Mouse (Mus musculus) heart, embryonic 10.5 days (tissue): Measurements from ENCODE around the gene Spem1. TPM values are rescaled to one million over a fixed set of nuclear protein-coding genes. Genes with fewer than 3 reads are reported as not detected.
"Not testable (repeated sequence)": the region's sequence is repeated elsewhere in the genome, so short reads cannot be mapped to it uniquely, and the experiment has no call there.

Source experiments
- DNase-seq: peaks from one replicate; pipeline ENCODE4 v3.0.0-alpha.2; 2017; ENCODE audit warnings: low spot score
- H3K27ac ChIP-seq: fragments of 300-500 bp; sonication (generic); 2 replicates; pipeline ENCODE4 v1.5.1; 2016; ENCODE audit warnings: mild to moderate bottlenecking
- H3K27me3 ChIP-seq: fragments of 300-500 bp; sonication (generic); 2 replicates; pipeline ENCODE4 v1.6.1; 2016; ENCODE audit warnings: mild to moderate bottlenecking; ENCODE audit not compliant: poor library complexity, insufficient read depth, severe bottlenecking
- H3K36me3 ChIP-seq: fragments of 300-500 bp; sonication (generic); 2 replicates; pipeline ENCODE4 v1.6.1; 2016; ENCODE audit warnings: mild to moderate bottlenecking, moderate library complexity
- H3K4me1 ChIP-seq: fragments of 300-500 bp; sonication (generic); 2 replicates; pipeline ENCODE4 v1.6.1; 2016; ENCODE audit warnings: mild to moderate bottlenecking
- H3K4me3 ChIP-seq: fragments of 300-500 bp; sonication (generic); 2 replicates; pipeline ENCODE4 v1.5.1; 2016; ENCODE audit warnings: mild to moderate bottlenecking, moderate library complexity
- H3K9me3 ChIP-seq: fragments of 300-500 bp; sonication (generic); 2 replicates; pipeline ENCODE4 v1.6.1; 2016; ENCODE audit warnings: mild to moderate bottlenecking, moderate library complexity
- WGBS: fragments of 180-500 bp; shearing (Covaris S2); methylation state at CpG from one replicate; pipeline ENCODE4 v1.1.7; 2016; 5-methylcytosine and 5-hydroxymethylcytosine counted together
- polyA plus RNA-seq: library from polyadenylated mRNA; unstranded; fragments of >200 nt; fragmentation: Nextera tagmentation; extraction: Ambion mirVana; gene quantifications from 2 replicates; pipeline ENCODE4 v1.2.1, GENCODE M21; 2016

Gene Spem1
- not detected in 2 replicates for polyA plus RNA-seq

- 80% methylated on average over 3 of the region's 3 CpGs for WGBS
- no peaks in the 10 kb centered on the region for H3K4me1 ChIP-seq
- no peak within 1 kb of the TSS for H3K27ac ChIP-seq
- DNase-seq = no peak
- H3K27me3 ChIP-seq = peaks cover 11% of the 10 kb centered on the region; the same call in 1 of the 2 replicates
- no peak within 1 kb of the TSS for H3K4me3 ChIP-seq
- peaks cover 22% of the 10 kb centered on the region for H3K36me3 ChIP-seq
- 0 out of 2 replicates have a peak, but pooled peaks cover 5% of the 10 kb centered on the region for H3K9me3 ChIP-seq
These were observed at the start of gene Spem1 for GRCm38 (mm10) chr11:69822080-69822479. Gene Spem1 (minus strand): TSS chr11:69822180.

- Histone ChIP-seq H3K36me3 (no peaks in the 10 kb centered on the region), H3K9me3 (no peaks in the 10 kb centered on the region), H3K27me3 (no peaks in the 10 kb centered on the region), H3K4me1 (peaks cover 6% of the 10 kb centered on the region), H3K27ac (no peak overlapping the region), H3K4me3 (no peak overlapping the region)
- 87% methylated on average over 2 of the region's 2 CpGs for WGBS
- DNase-seq = no peak
These were observed 48.5 kb upstream of the Spem1 start for GRCm38 (mm10) chr11:69870289-69871069.

DNA sequence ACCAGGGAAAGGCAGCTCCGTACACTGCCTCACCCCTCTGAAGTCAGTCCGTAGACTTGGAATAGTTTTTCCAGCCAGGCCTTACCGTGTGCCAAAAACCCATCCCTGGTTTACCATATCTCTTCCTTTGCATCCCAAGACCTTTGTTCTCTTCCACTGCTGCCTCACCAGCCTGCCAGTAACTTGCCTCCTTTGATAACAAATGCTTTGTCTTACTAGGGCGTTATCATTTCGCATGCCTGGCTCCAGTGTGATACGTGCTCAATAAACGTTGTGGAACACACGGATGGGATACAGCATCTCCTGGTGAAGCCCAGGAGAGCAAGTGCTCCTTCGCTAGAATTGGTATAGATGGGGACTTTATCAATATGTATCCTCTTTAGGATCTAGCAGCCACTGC, 45.4 kb upstream of the Spem1 start:
- no peak for DNase-seq
- Histone ChIP-seq H3K9me3 (no peaks in the 10 kb centered on the region), H3K27ac (no peak overlapping the region), H3K4me3 (no peak overlapping the region), H3K4me1 (peaks cover 16% of the 10 kb centered on the region), H3K36me3 (no peaks in the 10 kb centered on the region), H3K27me3 (no peaks in the 10 kb centered on the region)
- 43% methylated on average over 9 of the region's 9 CpGs for WGBS

GRCm38 (mm10) chr11:69865561-69865960, 43.6 kb upstream of the Spem1 start:
- H3K9me3 ChIP-seq = no peaks in the 10 kb centered on the region
- no peak overlapping the region for H3K27ac ChIP-seq
- no peak for DNase-seq
- no peaks in the 10 kb centered on the region for H3K27me3 ChIP-seq
- peaks cover 16% of the 10 kb centered on the region for H3K4me1 ChIP-seq
- H3K36me3 ChIP-seq = no peaks in the 10 kb centered on the region
- no peak overlapping the region for H3K4me3 ChIP-seq
- WGBS = 88% methylated on average over 9 of the region's 9 CpGs

DNA sequence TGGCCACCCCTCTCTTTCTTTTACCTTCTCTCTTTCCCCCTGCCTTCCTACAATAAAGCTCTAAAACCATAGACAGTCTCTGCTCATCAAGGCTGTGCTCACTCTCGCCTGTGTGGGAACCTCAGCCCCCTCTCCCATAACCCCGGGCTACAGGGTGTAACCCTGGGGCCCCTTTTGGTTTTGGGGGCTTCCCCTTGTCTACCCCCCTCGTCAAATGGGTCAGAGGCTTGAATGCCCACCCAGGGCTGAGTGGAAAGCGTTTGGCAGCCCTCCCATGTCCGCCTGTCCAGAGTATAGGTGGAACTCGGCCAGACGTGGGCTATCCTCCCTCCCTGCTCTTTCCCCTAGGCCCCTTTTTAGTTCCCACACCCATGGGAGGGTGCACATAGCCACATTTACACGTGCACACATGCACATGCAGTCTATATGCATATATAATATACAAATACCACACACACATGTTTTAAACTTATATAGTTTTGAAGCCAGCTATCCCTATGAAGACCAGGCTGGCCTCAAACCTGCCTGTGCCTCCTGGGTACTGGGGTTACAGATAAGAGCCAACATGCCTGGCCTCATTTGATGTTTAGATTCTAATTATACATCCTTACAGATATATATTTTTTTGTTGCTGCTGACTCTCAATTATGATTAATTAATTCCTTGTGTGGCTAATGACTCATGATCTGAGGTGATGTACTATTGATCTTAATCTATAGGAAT, 42.3 kb upstream of the Spem1 start:
- no peak for DNase-seq
- Histone ChIP-seq H3K4me1 (peaks cover 16% of the 10 kb centered on the region), H3K27ac (peak overlapping the region; percentile 78), H3K9me3 (no peaks in the 10 kb centered on the region), H3K36me3 (no peaks in the 10 kb centered on the region), H3K27me3 (peaks cover 8% of the 10 kb centered on the region), H3K4me3 (0 out of 2 replicates have a peak overlapping the region, but pooled peaks have one; percentile 12)
- 60% methylated on average over 8 of the region's 8 CpGs for WGBS

- H3K4me1 ChIP-seq = peaks cover 16% of the 10 kb centered on the region
- DNase-seq, H3K36me3 ChIP-seq, H3K9me3 ChIP-seq: not testable (repeated sequence)
- H3K4me3 ChIP-seq = 0 out of 2 replicates have a peak overlapping the region, but pooled peaks have one; percentile 12
- H3K27me3 ChIP-seq = peaks cover 14% of the 10 kb centered on the region
- 61% methylated on average over 3 of the region's 3 CpGs for WGBS
- peak overlapping the region; percentile 78 for H3K27ac ChIP-seq
These were observed 41.7 kb upstream of the Spem1 start for GRCm38 (mm10) chr11:69863729-69864128.

DNA sequence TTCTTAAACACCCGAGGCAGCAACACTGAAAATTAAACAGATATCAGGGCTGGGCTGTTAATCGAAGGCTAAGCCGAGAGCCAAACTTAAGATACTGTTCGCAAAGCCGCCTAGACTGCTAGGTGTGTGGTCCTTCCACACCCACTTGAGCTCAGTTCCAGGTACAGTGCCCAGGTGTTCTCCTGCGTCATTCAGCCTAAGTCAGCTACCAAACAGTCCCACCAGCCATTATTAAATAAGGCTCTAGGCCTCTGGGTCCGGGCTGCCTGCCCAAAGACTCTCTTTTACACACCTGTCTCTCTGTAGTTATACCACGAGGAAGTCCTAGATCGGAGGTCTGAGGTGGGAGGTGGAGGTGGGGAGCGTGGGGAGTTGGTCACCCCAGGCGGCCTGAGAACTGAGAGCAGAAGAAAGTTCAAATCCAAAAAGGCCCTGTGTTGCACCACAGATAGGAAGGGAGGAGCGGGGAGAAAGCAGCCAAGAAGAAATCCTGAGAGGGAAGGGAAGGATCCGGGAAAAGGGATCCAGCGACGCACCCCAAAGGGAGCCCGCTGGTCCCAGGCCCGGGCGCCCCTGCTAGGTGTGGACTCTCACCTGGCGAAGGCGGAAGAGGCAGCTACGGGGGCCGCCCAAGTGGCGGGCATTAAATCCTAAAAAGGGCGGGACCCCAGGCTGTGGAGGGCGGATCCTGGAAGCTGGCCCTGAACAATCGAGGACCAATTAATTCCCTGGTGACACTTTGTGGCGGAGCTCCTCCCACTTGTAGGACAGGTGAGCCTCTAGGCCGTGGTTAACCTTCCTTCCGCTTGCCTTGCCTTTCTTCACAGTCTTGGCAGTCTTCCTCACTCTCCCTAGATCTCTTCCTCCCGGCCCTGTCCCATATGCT, 36.4 kb upstream of the Spem1 start, which contains the start of gene Tnk1:
Tnk1 (minus strand) TSS at position 618 of the 886 bp plus-strand sequence.
- Histone ChIP-seq H3K27ac (no peak within 1 kb of the TSS), H3K4me1 (peaks cover 22% of the 10 kb centered on the region), H3K4me3 (0 out of 2 replicates have a peak within 1 kb of the TSS, but pooled peaks have one; percentile 6), H3K9me3 (no peaks in the 10 kb centered on the region), H3K36me3 (no peaks in the 10 kb centered on the region), H3K27me3 (peaks cover 38% of the 10 kb centered on the region)
- DNase-seq = no peak
- 19% methylated on average over 30 of the region's 30 CpGs for WGBS

DNA sequence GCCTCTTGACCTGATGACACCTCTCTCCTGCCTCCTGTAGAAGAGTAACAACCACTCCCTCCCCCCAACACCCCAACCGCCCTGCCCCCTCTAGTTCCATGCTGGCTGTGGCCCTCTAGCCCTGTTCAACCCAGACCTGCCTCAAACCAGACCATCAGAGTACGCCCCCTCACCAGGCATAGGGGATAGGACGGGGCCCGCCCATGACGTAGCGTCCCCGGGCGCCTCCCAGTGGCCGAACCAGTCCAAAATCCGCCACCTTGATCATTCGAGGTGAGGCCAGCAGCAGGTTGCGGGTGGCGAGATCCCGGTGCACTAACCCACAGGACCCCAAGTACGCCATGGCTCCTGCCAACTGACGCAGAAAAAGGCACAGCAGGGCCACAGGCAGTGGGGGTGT, 33.4 kb upstream of the Spem1 start:
- 15% methylated on average over 16 of the region's 16 CpGs for WGBS
- H3K9me3 ChIP-seq = no peaks in the 10 kb centered on the region
- H3K4me3 ChIP-seq = peak overlapping the region; percentile 17
- H3K27ac ChIP-seq = peak overlapping the region; percentile 56
- peak; percentile 90 for DNase-seq
- peaks cover 31% of the 10 kb centered on the region for H3K4me1 ChIP-seq
- H3K36me3 ChIP-seq = peaks cover 22% of the 10 kb centered on the region
- H3K27me3 ChIP-seq = peaks cover 38% of the 10 kb centered on the region

DNA sequence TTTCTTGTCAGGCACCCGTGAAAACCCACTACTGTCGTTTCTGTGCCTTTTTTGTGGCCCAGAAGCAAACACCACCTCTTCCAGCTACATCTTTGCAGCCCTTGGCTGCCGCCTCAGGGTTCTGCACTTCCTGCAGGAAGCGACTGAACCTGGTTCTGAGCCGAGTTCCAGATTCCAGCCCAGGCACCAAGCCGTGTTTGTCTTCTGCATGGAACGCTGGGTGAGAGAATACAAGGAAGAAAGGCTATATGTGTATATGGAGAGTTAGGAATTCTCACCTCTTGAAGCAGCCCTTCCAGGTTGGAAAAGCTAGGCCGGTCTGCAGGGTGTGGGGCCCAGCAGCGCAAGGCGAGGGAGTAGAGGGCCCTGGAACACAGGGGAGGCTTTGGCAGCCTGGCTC, 32.7 kb upstream of the Spem1 start:
- H3K4me3 ChIP-seq = no peak overlapping the region
- H3K9me3 ChIP-seq = no peaks in the 10 kb centered on the region
- no peak for DNase-seq
- WGBS = 82% methylated on average over 10 of the region's 10 CpGs
- H3K27me3 ChIP-seq = peaks cover 34% of the 10 kb centered on the region
- H3K36me3 ChIP-seq = peaks cover 28% of the 10 kb centered on the region
- H3K27ac ChIP-seq = peak overlapping the region; percentile 56
- H3K4me1 ChIP-seq = peaks cover 31% of the 10 kb centered on the region

DNA sequence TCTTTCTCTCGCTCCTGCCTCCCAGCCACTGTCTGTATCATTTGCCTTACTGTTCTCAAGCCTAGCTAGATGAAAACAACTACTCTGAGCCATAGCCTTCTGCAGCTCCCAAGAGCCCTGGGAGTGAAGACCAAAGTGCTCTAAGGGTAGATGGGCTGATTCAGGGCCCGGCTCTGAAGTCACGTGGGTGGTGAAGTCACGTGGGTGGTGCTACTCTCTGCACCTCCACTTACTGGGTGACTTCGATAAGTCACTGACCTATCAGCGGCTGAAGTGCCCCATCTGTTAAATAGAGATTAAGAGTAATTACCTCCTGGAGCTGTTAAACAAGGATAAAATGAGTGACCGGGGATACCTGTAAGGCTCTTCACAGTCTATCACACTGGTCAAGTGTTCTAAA, 32.0 kb upstream of the Spem1 start:
- H3K9me3 ChIP-seq = no peaks in the 10 kb centered on the region
- H3K27me3 ChIP-seq = peaks cover 27% of the 10 kb centered on the region
- peak; percentile 94 for DNase-seq
- peaks cover 35% of the 10 kb centered on the region for H3K36me3 ChIP-seq
- WGBS = 58% methylated on average over 7 of the region's 7 CpGs
- H3K4me1 ChIP-seq = peaks cover 31% of the 10 kb centered on the region
- H3K27ac ChIP-seq = peak overlapping the region; percentile 72; the same call in 1 of the 2 replicates
- no peak overlapping the region for H3K4me3 ChIP-seq

DNA sequence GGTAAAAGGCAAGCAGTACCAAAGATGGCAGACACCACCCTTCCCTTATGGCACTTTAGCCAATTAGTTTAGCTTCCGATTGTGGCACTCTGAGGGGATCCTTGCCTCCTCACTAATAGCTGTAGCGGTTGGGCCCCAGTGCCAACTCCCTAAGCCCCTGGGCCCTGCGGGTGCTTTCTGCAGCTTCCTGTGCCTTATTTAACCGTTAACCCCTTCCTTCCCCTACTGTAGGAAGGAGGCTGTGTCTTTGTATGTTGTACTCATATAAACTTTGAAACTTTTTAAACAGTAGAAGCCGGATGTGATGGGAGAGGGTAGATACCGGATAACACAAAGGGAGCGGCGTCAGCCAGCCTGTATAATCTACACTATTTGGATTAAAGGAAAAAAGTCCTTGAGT, 28.8 kb upstream of the Spem1 start:
- WGBS = 75% methylated on average over 8 of the region's 8 CpGs
- Histone ChIP-seq H3K4me1 (peaks cover 55% of the 10 kb centered on the region), H3K9me3 (no peaks in the 10 kb centered on the region)

GRCm38 (mm10) chr11:69849884-69850283, 27.9 kb upstream of the Spem1 start:
- no peak overlapping the region for H3K4me3 ChIP-seq
- H3K4me1 ChIP-seq = peaks cover 53% of the 10 kb centered on the region
- no peak overlapping the region for H3K27ac ChIP-seq
- H3K9me3 ChIP-seq = no peaks in the 10 kb centered on the region
- 91% methylated on average over 15 of the region's 15 CpGs for WGBS
- DNase-seq = no peak
- H3K36me3 ChIP-seq = peaks cover 49% of the 10 kb centered on the region
- H3K27me3 ChIP-seq = no peaks in the 10 kb centered on the region

More for the DNA sequence above, 28.8 kb upstream of the Spem1 start:
- H3K27ac ChIP-seq = no peak overlapping the region
- no peak for DNase-seq
- no peaks in the 10 kb centered on the region for H3K27me3 ChIP-seq
- H3K36me3 ChIP-seq = peaks cover 49% of the 10 kb centered on the region
- H3K4me3 ChIP-seq = no peak overlapping the region
